8 mouse cellular contexts compared by ENCODE assay signal in the genomic region with DNA sequence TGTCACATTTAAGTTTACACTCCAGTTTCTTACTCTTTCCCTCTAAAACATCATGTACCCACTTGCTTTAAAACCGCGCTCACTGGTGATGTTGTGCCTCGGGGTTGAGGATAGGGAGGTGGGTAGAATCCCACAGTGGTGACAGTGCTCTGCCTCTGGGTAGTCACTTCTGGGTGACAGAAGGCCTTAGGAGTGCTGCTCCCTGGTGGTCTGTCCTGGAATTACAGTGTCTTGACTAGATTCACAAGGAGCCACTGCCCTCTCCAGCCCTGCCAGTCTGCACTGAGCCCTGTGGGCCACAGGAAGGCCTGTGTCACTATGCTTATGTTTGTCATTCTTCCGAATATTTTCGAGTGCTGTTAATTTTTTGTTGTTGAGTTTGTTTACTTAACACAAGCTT.
DNase-seq lines count a peak whose midpoint lies in the region; ATAC-seq and TF ChIP-seq lines count a peak whose summit lies in the region.

No protein-coding gene starts in this region.

- H3K9me3 ChIP-seq in heart, embryonic 10.5 days = no peaks in the 10 kb centered on the region
- no peaks in the 10 kb centered on the region for H3K9me3 ChIP-seq in intestine, embryonic 16.5 days (ENCODE audit: control insufficient read depth, low read length)
- no peaks in the 10 kb centered on the region for H3K9me3 ChIP-seq in midbrain, embryonic 12.5 days

- H3K9ac ChIP-seq in intestine, embryonic 16.5 days (ENCODE audit: low read depth, low read length) = no peak overlapping the region
- H3K9ac ChIP-seq in midbrain, embryonic 12.5 days (replicated peaks) = no peak overlapping the region

- peaks cover 11% of the 10 kb centered on the region; the same call in 1 of the 2 replicates for H3K4me1 ChIP-seq in heart, embryonic 10.5 days
- H3K4me1 ChIP-seq in intestine, embryonic 16.5 days (ENCODE audit: control insufficient read depth, insufficient read depth, low read length) = 0 out of 2 replicates have a peak, but pooled peaks cover 3% of the 10 kb centered on the region
- no peaks in the 10 kb centered on the region for H3K4me1 ChIP-seq in midbrain, embryonic 12.5 days
- H3K4me1 ChIP-seq in small intestine, adult 2 months (ENCODE audit: control insufficient read depth, insufficient read depth, insufficient read length, low read length) = 0 out of 2 replicates have a peak, but pooled peaks cover 2% of the 10 kb centered on the region

- H3K4me3 ChIP-seq in heart, embryonic 10.5 days = no peak overlapping the region
- H3K4me3 ChIP-seq in intestine, embryonic 16.5 days (ENCODE audit: low read length) = no peak overlapping the region
- H3K4me3 ChIP-seq in midbrain, embryonic 12.5 days = no peak overlapping the region
- H3K4me3 ChIP-seq in small intestine, adult 2 months (ENCODE audit: low read depth, low read length) = no peak overlapping the region

- TF ChIP-seq POLR2A in small intestine, adult 2 months (IDR thresholded peaks at IDR 0.05; ENCODE audit: low read depth, low read length) = no peak

- H3K36me3 ChIP-seq in heart, embryonic 10.5 days = peaks cover 59% of the 10 kb centered on the region
- H3K36me3 ChIP-seq in intestine, embryonic 16.5 days (ENCODE audit: control insufficient read depth, insufficient read depth, low read length) = peaks cover 11% of the 10 kb centered on the region
- H3K36me3 ChIP-seq in midbrain, embryonic 12.5 days = peaks cover 63% of the 10 kb centered on the region
- H3K36me3 ChIP-seq in small intestine, adult 2 months (ENCODE audit: control insufficient read depth, insufficient read depth, low read length) = peaks cover 31% of the 10 kb centered on the region

- ATAC-seq in intestine, embryonic 16.5 days = peak; percentile 61
- peak; percentile 61 for ATAC-seq in midbrain, embryonic 12.5 days (ENCODE audit: low FRiP score, low read depth)

- intact Hi-C loops in left cerebral cortex, postnatal 25 days (cut with DNase I) = loop anchor here (5.0 kb wide), 1 partner anchor 176 kb away; a partner anchor contains a TSS

- no peak overlapping the region for H3K4me2 ChIP-seq in intestine, embryonic 16.5 days (ENCODE audit: low read depth, low read length)
- no peak overlapping the region for H3K4me2 ChIP-seq in midbrain, embryonic 12.5 days (replicated peaks)

- H3K27ac ChIP-seq in heart, embryonic 10.5 days = no peak overlapping the region
- no peak overlapping the region for H3K27ac ChIP-seq in intestine, embryonic 16.5 days (ENCODE audit: low read length)
- no peak overlapping the region for H3K27ac ChIP-seq in midbrain, embryonic 12.5 days (replicated peaks)
- no peak overlapping the region for H3K27ac ChIP-seq in small intestine, adult 2 months (ENCODE audit: insufficient read depth, low read depth, low read length)

- 65% methylated on average over 5 of the region's 5 CpGs for WGBS in heart, embryonic 10.5 days
- WGBS in intestine, embryonic 16.5 days = 76% methylated on average over 5 of the region's 5 CpGs
- 71% methylated on average over 5 of the region's 5 CpGs for WGBS in midbrain, embryonic 12.5 days
- WGBS in small intestine, adult 2 months = 72% methylated on average over 5 of the region's 5 CpGs

- DNase-seq in heart, adult 11 months = peak; percentile 94
- no peak for DNase-seq in heart, embryonic 10.5 days (ENCODE audit: low spot score)
- peak; percentile 77 for DNase-seq in embryo, embryonic 11 days
- peak; percentile 35 for DNase-seq in gastrocnemius, postnatal 25 days
- DNase-seq in left cerebral cortex, postnatal 25 days (ENCODE audit: low spot score in 2 of 2) = peak; percentile 78 to 84

- no peaks in the 10 kb centered on the region for H3K27me3 ChIP-seq in heart, embryonic 10.5 days (ENCODE audit: insufficient read depth, poor library complexity, severe bottlenecking)
- H3K27me3 ChIP-seq in intestine, embryonic 16.5 days (replicated peaks; ENCODE audit: control insufficient read depth, insufficient read depth, low read length) = no peaks in the 10 kb centered on the region
- H3K27me3 ChIP-seq in midbrain, embryonic 12.5 days = no peaks in the 10 kb centered on the region
- H3K27me3 ChIP-seq in small intestine, adult 2 months (ENCODE audit: control insufficient read depth, insufficient read depth, low read length) = no peaks in the 10 kb centered on the region

- peak; percentile 83; the same call in 1 of the 2 replicates for TF ChIP-seq CTCF in small intestine, adult 2 months (IDR thresholded peaks at IDR 0.05; ENCODE audit: extremely low read depth, insufficient read length, insufficient replicate concordance, low read depth, low read length)
